Comparison of ENCODE assay signal across 9 mouse cellular contexts in the genomic region with DNA sequence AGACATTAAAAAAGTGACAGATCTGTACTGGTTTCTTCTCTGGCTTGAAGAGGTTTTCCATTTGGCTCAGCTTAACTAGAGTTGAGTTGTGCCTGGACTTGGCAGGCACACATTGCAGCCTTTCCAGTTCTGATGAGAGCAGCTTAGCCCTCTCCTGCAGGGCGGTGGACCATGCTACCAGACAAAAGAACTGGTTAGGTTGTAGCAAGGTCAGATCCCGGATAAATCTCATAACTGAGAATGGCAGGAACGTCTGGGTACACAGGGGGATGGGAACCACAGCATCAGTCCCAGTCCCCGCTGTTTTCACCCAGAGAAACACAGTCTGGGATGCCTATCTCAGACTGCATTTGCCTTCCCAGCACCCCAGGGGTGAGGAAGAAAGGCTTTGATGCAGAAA.
DNase-seq lines count a peak whose midpoint lies in the region; ATAC-seq lines count a peak whose summit lies in the region.
"Had no signal": no experiment of that assay in that cellular context is flagged by ENCODE, and none has a peak within 500 bp of the region (broad histone marks: within the 10 kb centered on the region; RNA-seq: fewer than 3 reads in every experiment).

No protein-coding gene starts in this region.

- peak; percentile 95 for DNase-seq in heart, adult 11 months
- no peak for DNase-seq in heart, postnatal 25 days (ENCODE audit: low spot score)
- no peak for DNase-seq in midbrain, embryonic 11.5 days (ENCODE audit: low spot score, missing footprints)
- peak; percentile 41 for DNase-seq in retina, embryonic 14.5 days (ENCODE audit: low spot score)
- no peak for DNase-seq in thymus, postnatal 10 days (ENCODE audit: low spot score in 2 of 2)
- DNase-seq in ovary, postnatal 36 days (ENCODE audit: low spot score) = no peak
- DNase-seq: embryo, embryonic 11 days had no signal

- WGBS in midbrain, embryonic 13.5 days = 23% methylated on average over 4 of the region's 4 CpGs
- WGBS in midbrain, embryonic 11.5 days = 31% methylated on average over 4 of the region's 4 CpGs
- 34% methylated on average over 4 of the region's 4 CpGs for WGBS in forebrain, embryonic 13.5 days

- peaks cover 29% of the 10 kb centered on the region for H3K4me1 ChIP-seq in midbrain, embryonic 13.5 days (replicated peaks)
- peaks cover 11% of the 10 kb centered on the region for H3K4me1 ChIP-seq in midbrain, embryonic 11.5 days (ENCODE audit: control insufficient read depth, insufficient read depth, low read length)
- peaks cover 26% of the 10 kb centered on the region for H3K4me1 ChIP-seq in forebrain, embryonic 13.5 days

- ATAC-seq in midbrain, embryonic 13.5 days = peak; percentile 50; the same call in 1 of the 2 replicates
- no peak for ATAC-seq in midbrain, embryonic 11.5 days (ENCODE audit: low FRiP score)
- ATAC-seq in forebrain, embryonic 13.5 days = peak; percentile 61; the same call in 1 of the 2 replicates

- H3K27me3 ChIP-seq in midbrain, embryonic 13.5 days = no peaks in the 10 kb centered on the region
- no peaks in the 10 kb centered on the region for H3K27me3 ChIP-seq in midbrain, embryonic 11.5 days (ENCODE audit: control insufficient read depth, insufficient read depth, low read length)
- no peaks in the 10 kb centered on the region for H3K27me3 ChIP-seq in forebrain, embryonic 13.5 days

- no peak overlapping the region for H3K4me2 ChIP-seq in midbrain, embryonic 13.5 days (replicated peaks)
- H3K4me2 ChIP-seq in midbrain, embryonic 11.5 days = no peak overlapping the region
- no peak overlapping the region for H3K4me2 ChIP-seq in forebrain, embryonic 13.5 days

- no peak overlapping the region for H3K9ac ChIP-seq in midbrain, embryonic 13.5 days (replicated peaks)
- no peak overlapping the region for H3K9ac ChIP-seq in midbrain, embryonic 11.5 days (ENCODE audit: low read length)
- H3K9ac ChIP-seq in forebrain, embryonic 13.5 days = no peak overlapping the region

- H3K9me3 ChIP-seq in midbrain, embryonic 13.5 days = no peaks in the 10 kb centered on the region
- no peaks in the 10 kb centered on the region for H3K9me3 ChIP-seq in midbrain, embryonic 11.5 days (ENCODE audit: control insufficient read depth, low read length)
- H3K9me3 ChIP-seq in forebrain, embryonic 13.5 days (replicated peaks) = no peaks in the 10 kb centered on the region

- H3K36me3 ChIP-seq in midbrain, embryonic 13.5 days = no peaks in the 10 kb centered on the region
- H3K36me3 ChIP-seq in midbrain, embryonic 11.5 days (ENCODE audit: control insufficient read depth, insufficient read depth, low read length) = no peaks in the 10 kb centered on the region
- H3K36me3 ChIP-seq in forebrain, embryonic 13.5 days (ENCODE audit: poor library complexity, severe bottlenecking) = no peaks in the 10 kb centered on the region

- intact Hi-C loops in heart, postnatal 25 days (cut with DNase I) = loop anchor here (5.0 kb wide), 1 partner anchor 103 kb away; no protein-coding TSS in a partner anchor

- no peak overlapping the region for H3K4me3 ChIP-seq in midbrain, embryonic 13.5 days (replicated peaks)
- H3K4me3 ChIP-seq in midbrain, embryonic 11.5 days (ENCODE audit: low read depth, low read length) = no peak overlapping the region
- H3K4me3 ChIP-seq in forebrain, embryonic 13.5 days = no peak overlapping the region

- H3K27ac ChIP-seq in midbrain, embryonic 13.5 days = no peak overlapping the region
- no peak overlapping the region for H3K27ac ChIP-seq in midbrain, embryonic 11.5 days (ENCODE audit: low read depth, low read length)
- no peak overlapping the region for H3K27ac ChIP-seq in forebrain, embryonic 13.5 days

Comparison
In these comparisons a context has a peak if more than half of its experiments do, and no peak if none do; other contexts are left out.
1. DNase-seq: peak in heart, adult 11 months (single experiment) and retina, embryonic 14.5 days (single experiment); none in heart, postnatal 25 days (single experiment), midbrain, embryonic 11.5 days (single experiment), thymus, postnatal 10 days (0 of 2) and ovary, postnatal 36 days (single experiment).